Mouse (Mus musculus) R1 (cell line): ENCODE data around the gene Pkn1.

Source experiments
- DNase-seq: peaks from one replicate; pipeline ENCODE4 v3.0.0-alpha.2; 2018; ENCODE audit warnings: low read depth, low spot score

Pkn1 gene

DNA sequence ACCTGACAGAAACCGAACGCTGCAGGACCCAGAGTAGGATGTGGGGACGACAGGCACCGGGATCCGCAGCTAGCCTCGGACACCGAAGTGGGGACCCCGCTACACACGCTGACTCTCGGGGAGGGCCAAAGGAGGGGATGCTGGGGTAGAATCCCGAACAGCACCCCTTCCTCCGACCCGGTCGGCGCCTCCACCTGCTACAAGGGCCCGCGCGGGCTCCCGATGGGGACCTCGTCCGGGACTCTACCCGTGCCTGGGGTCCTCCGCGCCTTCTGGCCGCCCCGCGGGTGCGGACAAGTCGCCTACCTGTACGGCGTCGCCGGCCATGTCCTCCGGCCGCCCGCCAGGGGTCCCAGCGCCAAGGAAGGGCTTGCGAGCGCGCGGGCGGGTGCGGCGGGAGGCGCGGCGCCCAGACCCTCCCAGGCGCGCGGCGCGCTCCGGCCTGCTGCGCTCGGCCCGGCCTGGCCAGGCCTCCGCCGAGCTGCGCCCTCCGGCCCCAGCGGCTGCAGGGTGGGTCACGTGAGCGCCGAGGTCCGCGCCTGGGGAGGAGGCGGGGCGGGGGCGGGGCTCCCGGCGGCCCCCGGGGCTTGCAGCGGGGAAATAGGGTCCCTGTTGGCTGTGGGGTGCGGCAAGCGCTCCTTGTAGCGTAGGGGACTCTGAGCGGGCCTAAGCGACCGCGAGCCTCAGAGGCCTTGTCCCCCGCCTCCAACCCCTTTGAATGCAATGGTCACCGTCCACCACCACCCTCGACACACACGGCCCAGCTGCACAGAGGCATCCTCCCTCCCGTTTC is at the start of gene Pkn1:
TSS of gene Pkn1 (minus strand) at position 519 of the 793 bp plus-strand sequence.
- DNase-seq, result peak; percentile 76

DNA sequence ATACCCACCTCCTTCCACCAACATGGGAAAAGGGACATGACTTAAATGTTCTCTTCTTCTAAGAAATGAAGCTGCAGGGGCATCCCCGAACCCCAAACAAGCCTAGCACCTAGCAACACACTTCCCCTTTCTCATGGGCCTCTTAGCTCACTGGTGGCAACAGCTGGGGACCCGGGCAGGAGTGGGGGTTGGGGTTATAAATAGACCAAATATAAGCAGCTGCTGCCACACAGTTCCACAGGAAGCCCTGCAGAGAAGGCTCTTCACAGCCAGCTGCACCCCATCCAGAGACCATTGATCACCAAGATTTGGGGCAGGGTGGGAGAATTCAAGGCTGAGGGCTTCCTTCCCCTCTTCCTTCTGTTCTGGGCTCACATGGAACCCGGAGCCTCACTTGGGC is 49.7 kb upstream of the Pkn1 start:
- DNase-seq, result no peak

DNA sequence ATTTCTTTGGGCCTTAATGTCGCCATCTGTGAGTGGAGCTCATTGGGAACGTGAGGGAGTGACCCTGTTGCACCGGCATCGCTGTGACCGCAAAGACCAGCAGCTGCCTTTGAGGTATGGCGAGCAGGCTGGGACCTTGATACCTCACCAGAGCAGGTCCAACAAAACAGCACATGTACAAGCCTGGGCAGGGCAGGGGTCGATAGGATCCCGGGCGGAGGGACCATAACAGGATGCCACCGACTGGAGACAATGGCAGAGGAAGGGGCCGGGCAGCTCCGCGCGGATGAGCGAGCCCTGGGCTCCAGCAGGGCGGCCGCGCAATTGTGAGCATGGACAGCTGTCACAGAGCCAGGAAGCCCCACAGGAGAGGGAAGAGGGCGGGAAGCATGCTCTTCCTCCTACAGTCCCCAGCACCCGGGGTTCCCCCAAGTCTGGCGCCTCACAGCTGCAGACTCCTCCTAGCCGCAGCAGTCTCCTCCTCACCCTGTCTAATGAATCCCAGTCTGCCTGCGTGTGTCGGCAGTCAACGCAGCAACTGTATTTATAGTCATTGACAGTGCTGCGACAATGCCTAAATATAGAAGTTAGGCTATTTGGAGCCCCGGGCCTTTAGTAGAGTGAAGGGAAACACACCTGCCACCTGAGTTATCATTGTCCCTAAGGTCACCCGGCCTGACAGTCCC is 48.8 kb upstream of the Pkn1 start:
- no peak for DNase-seq

DNA sequence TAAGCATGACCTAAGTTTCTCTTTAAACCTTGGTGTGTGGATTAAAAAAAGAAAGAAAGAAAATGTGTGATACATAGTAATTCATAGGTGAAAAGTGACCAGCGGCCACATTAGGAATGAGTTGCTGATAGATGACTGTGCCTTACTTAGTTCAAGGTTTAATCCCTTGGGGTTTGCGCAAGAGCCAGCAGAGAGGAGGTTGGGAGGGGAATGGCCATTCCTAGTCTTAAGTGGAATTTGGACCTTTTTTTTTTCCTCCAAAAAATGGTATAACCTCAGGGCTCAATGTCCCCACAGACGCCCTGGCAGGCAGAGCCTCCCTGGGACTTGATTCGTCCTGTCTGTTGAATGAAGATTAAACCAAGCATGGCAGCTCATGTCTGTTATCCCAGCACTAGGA is 45.1 kb upstream of the Pkn1 start:
- no peak for DNase-seq

DNA sequence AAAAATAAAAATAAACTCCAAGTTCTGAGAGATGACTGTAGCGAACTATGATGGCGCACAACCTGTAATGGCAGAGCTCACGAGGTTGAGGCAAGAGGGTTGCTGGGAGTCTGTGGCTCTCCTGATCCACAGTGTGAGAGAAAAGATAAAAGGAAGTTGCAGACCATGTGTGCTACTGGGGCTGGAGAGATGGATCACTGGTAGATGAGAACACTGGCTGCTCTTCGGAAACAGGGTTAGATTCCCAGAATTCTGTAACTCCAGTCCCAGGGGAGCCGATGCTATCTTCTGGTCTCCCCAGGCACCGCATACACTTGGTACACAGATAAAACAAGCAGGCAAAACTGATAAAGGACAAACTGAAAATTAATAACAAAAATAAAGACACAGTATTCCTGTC is 44.0 kb upstream of the Pkn1 start:
- DNase-seq, result no peak

DNA sequence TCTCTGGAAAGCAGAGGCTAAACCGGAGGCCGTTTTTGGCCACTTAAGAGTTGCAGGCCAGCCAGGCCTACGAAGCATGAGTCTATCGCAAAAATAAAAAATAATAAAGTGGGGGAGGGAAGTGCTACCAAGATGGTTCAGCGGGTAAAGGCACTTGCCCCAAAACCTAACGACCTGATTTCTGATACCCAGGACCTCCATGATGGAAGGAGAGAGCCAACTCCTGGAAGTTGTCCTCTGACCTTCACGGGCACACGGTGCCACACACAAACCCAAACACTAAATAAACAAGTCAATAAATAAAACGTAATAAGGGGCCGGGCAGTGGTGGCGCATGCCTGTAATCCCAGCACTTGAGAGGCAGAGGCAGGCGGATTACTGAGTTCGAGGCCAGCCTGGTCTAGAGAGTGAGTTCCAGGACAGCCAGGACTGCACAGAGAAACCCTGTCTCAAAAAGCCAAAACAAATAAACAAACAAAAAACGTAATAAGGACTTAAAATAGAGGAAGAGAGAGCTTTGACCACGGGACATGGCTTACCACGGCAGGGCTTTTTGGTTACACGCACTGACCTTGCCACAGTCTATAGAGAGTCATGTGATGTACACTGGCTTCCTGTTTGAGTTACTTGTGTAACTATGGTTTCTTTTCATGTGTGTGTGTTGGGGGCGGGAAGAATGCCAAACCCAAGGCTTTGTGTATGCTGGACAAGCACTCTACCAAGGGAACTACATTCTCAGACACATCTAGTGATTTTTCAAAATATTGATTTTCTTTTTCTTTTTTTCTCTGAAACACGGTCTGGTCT is 43.1 kb upstream of the Pkn1 start:
- DNase-seq, result peak; percentile 69

DNA sequence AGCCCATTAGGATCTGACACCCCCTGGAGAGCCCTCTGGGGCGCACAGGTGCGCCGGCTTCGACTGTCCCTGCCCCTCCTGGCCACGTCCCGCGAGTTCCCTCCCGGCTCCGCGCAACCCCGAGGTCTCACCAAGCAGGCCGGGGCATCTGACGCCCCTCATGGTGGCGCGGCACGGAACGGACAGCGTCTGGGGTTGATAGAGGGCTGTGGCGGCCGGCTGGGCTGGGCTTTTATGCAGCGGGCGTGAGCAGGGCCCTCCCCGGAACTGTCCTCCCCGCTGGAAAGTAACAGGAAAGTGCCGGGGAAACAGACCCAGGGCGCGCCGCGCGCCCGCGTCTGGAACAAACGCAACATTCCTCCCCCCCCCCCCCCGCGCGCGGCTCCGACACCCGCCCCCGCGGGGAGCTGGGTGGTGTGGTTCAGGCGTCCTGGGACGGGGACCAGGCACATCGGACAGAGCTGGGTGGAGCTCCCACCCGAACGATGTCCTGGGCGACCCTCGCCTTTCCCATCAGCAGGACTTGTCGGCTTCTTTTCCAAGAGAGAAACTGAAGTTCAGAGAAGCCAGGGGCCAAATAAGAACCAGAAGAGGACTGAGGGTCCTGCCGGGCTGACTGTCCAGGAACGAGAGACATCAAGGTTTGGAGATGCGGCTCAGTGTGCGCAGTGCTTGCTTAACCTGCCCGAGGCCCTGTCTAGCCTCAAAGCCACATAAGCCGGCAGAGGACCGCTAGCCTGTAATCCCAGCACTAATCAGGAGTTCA is 42.2 kb upstream of the Pkn1 start, which contains the start of gene Adgre5:
TSS of gene Adgre5 (minus strand) at position 351 of the 766 bp plus-strand sequence.
- peak; percentile 83 for DNase-seq

DNA sequence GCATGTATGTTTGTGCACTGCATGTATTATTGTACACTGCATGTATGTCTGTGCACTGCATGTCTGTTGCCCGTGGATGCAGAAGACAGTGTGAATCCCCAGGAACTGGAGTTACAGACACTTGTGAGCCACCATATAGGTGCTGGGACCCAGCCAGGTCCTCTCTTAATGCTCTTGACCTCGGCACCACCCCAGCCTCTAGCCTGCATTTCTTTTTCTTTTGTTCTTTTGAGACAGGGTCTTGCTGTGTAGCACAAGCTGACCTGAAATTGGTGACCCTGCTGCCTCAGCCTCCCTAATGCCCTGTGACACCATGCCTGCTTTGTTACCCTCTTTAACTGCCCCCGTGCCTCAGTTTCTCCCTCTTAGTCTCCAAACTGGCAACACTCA is 41.6 kb upstream of the Pkn1 start:
- peak; percentile 46 for DNase-seq

DNA sequence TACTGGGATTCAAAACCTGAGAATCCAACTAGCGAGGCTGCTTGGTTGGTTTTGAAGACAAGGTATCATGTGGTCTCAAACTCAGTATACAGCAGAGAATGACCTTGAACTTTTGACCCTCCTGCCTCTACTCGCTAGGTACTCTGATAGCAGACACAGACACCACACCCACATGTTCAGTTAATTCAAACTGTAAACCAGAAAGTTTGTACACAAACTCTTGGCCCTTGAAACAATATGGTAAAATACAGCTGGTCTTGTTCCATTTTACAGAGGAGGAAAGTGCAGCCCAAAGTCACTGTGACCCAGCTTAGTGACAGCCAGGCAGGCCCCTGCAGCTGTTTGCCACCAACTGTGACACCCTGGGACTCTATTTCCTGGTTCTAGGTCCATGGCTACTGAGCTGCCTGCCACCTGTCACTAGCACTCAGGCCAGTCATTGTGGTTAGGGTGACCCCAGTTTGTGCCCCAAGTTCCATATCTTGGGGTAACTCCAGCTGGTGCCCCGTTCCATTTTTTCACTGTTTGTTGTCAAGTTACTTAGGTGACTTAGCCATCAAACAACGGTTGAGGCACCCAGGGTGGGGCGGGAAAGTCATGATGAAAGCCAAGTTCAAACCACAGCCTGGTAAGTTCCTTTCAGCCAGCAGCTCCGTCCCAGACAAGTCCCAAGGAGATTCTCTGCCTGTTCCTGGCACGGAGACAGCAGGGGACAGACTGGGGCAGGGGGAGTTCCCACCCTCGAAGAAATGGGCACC is 40.9 kb upstream of the Pkn1 start:
- DNase-seq, result peak; percentile 97

DNA sequence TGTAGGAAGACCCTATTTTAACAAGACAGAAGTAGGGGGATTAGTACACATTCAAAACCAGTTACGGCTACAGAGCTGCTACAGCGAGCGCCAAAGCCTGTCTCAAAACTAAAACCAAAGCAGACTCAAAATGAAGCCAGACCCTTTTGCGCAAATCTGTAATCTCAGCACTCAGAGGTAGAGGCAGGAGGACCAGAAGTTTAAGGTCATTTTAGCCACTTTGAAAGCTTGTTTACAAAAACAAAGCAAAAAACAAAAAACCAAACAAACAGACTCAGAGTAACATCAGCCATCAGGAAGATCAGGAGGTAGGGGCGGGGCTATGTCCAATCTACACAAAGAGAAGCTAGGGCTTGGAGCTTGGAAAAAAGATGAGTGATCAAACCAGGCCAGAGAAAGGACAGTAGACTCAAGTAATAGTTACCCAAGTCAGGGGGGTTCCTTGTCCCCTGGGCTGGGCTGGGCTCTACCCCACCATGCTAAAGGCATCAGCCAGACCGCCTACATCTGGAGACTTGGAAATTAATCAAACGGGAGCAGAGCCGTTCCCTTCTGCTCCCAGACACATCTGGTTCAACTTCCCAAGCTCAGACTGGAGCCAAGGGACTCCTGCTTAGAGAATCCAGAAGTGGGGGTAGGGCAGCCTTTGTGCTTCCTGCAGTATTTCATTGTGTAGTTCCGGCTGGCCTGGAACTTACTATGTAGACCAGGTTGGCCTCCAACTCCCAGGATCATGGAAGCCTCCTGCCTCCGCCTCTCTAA is 40.2 kb upstream of the Pkn1 start:
- DNase-seq, result no peak

DNA sequence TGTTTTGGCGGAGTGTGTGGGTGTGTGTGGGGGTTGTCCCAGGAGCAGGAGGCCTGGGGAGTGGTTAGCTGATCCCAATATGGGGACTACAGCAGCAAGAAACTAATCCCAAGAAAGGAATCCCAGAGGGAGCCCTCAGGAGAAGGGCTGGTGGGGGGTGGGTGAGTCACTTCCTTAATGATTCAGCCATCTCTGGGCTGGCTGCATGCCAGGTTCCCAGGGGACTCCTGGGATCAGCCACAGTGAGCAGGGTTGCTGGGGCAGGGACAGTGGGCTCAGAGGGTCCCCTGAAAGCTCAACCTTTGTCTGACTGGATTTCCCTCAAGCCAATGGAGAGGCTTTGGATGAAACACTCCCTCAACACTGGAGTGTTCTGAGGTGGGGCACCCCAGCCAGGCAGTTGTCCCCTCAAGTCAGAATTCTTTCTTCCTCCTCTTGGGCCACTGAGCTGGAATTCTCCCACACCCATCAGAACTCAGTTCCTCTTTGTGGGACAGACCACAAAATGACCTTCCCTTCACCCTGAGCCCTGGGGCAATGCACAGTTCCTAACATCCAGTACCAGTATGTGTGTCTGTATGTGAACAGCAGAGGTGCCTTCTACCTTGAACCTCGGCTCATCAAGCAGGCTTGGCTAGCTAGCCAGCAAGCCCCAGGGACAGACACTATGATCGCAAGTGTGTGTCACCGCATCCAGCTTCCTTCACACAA is 39.0 kb upstream of the Pkn1 start:
- peak; percentile 88 for DNase-seq

DNA sequence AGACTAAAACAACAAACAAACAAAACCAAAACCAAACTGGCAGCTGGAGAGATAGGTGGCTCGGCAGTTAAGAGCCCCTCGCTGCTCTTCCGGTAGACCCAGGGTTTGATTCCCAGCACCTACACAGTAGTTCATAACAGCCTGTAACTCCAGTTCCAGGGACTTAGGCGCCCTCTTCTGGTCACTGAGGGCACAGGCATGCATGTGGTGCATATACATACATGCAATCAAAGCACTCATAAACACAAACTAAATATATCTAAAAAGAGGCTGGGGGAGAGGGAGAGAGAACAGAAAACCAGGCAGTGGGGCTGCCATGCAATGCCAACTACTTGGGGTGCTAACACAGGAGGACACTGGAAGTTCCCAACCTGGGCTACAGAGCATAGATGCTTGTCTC is 38.4 kb upstream of the Pkn1 start:
- peak; percentile 76 for DNase-seq

DNA sequence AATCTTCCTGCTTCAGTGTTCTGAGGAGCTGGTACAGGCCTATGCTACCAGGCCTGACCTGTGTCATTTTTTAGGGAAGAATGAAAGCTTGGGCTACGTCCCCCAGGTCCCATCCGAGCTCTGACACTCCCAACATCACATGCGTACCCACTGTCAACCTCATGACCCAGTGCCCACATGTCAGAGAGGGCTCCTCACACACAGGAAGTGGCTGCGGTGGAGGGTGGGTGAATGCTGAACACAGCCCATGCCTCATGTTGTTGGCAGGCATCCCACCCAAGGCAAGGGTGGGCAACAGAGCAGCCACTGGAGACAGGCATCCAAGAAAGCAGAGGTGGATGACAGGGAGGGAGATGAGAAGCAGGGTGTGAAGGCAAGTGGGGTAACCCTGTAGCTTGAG is 37.7 kb upstream of the Pkn1 start:
- DNase-seq, result no peak

DNA sequence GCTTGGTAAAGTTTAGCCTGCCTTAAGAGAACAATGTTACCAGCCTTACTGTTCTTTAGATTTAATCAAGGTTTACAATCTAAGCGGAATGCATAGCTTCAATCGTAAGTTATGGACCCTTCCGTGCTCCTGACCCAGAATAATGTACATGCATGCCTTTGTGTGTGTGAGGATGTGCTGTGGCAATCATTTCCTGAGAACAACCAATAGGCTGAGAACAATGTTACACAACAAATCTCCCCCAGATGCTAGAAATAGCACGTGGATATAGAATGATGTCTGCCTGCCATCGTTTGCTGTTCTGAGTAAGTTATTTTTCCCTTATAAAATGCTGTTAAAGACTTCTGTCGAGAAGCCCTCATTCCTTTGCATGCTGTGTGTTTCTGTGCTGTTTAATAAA is 33.9 kb upstream of the Pkn1 start:
- DNase-seq, result no peak

DNA sequence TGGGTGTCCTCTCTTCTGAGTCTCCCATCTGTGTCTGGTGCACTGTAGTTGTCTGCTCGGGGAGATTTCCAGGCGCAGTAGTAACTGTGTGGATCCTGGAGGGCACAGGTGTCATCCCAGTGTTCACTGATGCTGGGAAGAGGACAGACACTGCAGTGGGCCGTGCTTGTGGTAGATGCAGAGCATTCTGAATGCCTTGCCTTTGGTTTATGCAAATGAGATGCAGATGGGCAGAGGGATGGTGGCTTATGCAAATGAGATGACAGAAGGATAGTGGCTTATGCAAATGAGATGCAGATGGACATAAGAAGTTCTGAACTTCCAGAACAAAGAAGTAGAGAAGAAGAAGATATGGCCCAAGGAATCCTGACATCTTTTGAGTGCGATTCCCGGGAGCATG is 32.9 kb upstream of the Pkn1 start:
- DNase-seq, result peak; percentile 44

DNA sequence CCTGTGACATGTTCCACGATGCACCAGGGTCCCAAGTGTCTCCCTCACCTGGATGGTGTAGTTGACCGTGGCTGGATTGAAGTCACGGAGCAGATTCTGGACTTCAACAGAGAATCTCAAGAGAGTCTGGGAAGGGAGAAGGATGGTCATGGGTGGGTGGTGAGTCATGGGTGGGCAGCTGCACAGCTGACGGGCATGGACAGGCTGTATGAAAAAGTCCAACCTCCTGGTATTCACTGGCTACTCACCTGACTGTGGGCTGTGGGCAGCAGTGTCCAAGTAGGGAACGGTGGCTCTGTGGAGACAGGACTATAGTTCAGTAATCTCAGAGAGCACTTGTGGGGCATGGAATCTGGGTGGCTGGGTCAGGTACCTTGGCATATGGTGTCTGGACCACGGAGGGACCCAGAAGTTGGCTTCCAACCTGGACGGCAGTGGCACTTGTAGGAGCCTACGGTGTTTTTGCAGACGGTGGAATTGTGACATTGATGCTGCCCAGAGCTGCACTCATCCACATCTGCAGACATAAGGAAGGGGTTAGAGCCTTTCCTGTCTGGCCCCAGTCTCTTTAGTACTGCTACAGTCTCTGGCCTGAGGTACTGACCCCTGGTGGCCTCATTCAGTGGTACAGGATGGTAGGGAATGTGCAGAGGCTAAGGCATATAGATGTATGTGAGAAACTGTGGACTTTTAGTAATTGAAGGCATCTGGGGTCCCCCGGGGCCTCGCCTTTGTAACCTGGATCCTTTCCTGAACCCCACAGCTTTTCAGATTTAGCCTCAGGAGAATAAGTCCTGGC is 30.2 kb upstream of the Pkn1 start:
- peak; percentile 68 for DNase-seq

DNA sequence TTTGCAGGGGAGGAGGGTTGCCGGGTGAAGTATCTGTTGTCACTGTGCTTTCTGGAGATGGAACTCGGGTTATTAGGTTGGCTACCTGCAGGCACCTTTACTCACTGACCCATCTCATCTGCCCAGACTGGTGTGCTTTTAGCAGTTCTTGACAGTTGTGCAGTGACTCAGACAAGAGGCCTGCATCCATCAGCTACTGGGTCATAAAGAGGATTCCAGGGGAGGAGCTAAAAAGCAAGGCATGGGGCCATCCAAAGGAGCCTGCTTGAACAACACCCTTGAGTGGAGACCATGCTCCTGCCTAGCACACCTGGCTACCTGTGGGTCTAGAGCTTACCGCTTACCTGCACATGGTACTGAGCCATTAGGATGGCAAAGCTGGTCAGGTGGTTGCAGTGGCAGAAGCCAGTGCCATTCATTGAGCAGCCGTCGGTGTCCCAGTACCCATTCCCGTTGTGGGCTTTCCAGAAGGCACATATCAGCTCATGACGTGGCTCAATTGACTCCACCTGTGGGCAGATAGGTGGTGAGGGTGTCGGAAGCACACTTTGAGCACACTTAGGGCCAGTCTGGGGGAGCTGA is 26.6 kb upstream of the Pkn1 start:
- no peak for DNase-seq
